Mouse (Mus musculus): ENCODE measurements at regions not wholly inside any gene's neighbourhood (a gene's known extent, or its start where the extent isn't known, plus 50 kb on each side); places are given as distances from the start of the nearest gene placed in this dataset.
"Not testable (repeated sequence)": the region's sequence is repeated elsewhere in the genome, so short reads cannot be mapped to it uniquely, and the experiment has no call there.

- DNase-seq = no peak
Observed at GRCm38 (mm10) chr17:59179018-59179417, 165.8 kb upstream of the Nudt12 start.

GRCm38 (mm10) chr17:59156345-59156744, 143.2 kb upstream of the Nudt12 start:
- no peak for DNase-seq

- DNase-seq = no peak
Observed at GRCm38 (mm10) chr17:59143760-59144157, 130.6 kb upstream of the Nudt12 start.

GRCm38 (mm10) chr17:59142995-59143759, 130.0 kb upstream of the Nudt12 start:
- DNase-seq = no peak

- no peak for DNase-seq
Observed at GRCm38 (mm10) chr17:59138791-59139190, 125.6 kb upstream of the Nudt12 start.

- DNase-seq = peak; percentile 67
Observed at GRCm38 (mm10) chr17:59099376-59099775, 86.2 kb upstream of the Nudt12 start.

GRCm38 (mm10) chr17:59076846-59077245, 63.7 kb upstream of the Nudt12 start:
- not testable (repeated sequence) for DNase-seq

GRCm38 (mm10) chr17:59076361-59076760, 63.2 kb upstream of the Nudt12 start:
- not testable (repeated sequence) for DNase-seq
